Mouse (Mus musculus) kidney, adult 2 months (tissue): ENCODE measurements at regions not wholly inside any gene's neighbourhood (a gene's known extent, or its start where the extent isn't known, plus 50 kb on each side); places are given as distances from the start of the nearest gene placed in this dataset.

Experiments
- DNase-seq: peaks from one replicate; pipeline ENCODE4 v3.0.0; 2021
- H3K27ac ChIP-seq: fragments of 200-500 bp; 2 replicates; pipeline ENCODE4 v1.5.1; 2012; ENCODE audit warnings: low read depth, low read length, control low read depth, inconsistent platforms; ENCODE audit not compliant: insufficient read depth
- H3K27me3 ChIP-seq: fragments of 200-500 bp; replicated peaks from 2 replicates; pipeline ENCODE4 v1.6.1; 2012; ENCODE audit warnings: mild to moderate bottlenecking, moderate library complexity, low read length, inconsistent platforms; ENCODE audit not compliant: control insufficient read depth, insufficient read depth
- H3K36me3 ChIP-seq: fragments of 200-500 bp; 2 replicates; pipeline ENCODE4 v1.6.1; 2012; ENCODE audit warnings: mild to moderate bottlenecking, moderate library complexity, low read length, inconsistent platforms; ENCODE audit not compliant: control insufficient read depth, insufficient read depth
- H3K4me1 ChIP-seq: fragments of 200-500 bp; 2 replicates; pipeline ENCODE4 v1.6.1; 2011; ENCODE audit warnings: low read length; ENCODE audit not compliant: control insufficient read depth, insufficient read depth
- H3K4me3 ChIP-seq: fragments of 200-500 bp; 2 replicates; pipeline ENCODE4 v1.5.1; 2011; ENCODE audit warnings: mild to moderate bottlenecking, low read depth, low read length, control low read depth; ENCODE audit not compliant: insufficient read depth
- CTCF ChIP-seq: fragments of 200-500 bp; conservative IDR thresholded peaks from 2 replicates; pipeline ENCODE4 v1.5.1; 2011; ENCODE audit warnings: low read depth, mild to moderate bottlenecking, control low read depth, low read length, moderate library complexity, mixed read lengths; ENCODE audit not compliant: insufficient read depth, insufficient read length
- POLR2A ChIP-seq: fragments of 200-500 bp; IDR thresholded peaks from one replicate; pipeline ENCODE4 v1.6.1; 2011; ENCODE audit warnings: low read depth, low read length, control low read depth
- WGBS: fragments of 180-500 bp; shearing (Covaris S2); methylation state at CpG from one replicate; pipeline ENCODE4 v1.1.7; 2018; 5-methylcytosine and 5-hydroxymethylcytosine counted together

DNA sequence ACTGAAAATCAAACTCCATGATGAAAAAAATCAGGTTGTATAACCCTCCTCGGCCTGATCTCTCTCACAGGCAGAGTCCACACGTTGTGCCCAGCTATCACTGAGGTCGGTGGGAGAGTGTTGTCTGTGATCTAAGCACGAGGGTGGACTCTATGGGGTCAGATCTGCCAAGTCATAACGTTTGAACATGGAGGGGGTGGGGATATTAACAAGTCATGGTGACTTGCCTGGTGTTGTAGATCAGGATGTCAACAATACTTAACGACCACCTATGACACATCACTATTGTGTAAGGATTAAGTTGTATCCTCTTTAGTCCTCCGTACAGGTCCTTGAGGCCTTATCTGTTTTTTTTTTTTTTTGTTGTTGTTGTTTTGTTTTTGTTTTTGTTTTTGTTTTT lies 74.8 kb downstream of the Gm5426 start:
- no peak overlapping the region for H3K27ac ChIP-seq
- TF ChIP-seq CTCF = no peak
- TF ChIP-seq POLR2A = no peak
- WGBS = 81% methylated on average over 7 of the region's 7 CpGs
- no peaks in the 10 kb centered on the region for H3K36me3 ChIP-seq
- H3K27me3 ChIP-seq = no peaks in the 10 kb centered on the region
- H3K4me3 ChIP-seq = no peak overlapping the region
- peaks cover 2% of the 10 kb centered on the region; the same call in 1 of the 2 replicates for H3K4me1 ChIP-seq
- DNase-seq = no peak

GRCm38 (mm10) chr10:96213876-96214275 lies 77.5 kb downstream of the Gm5426 start:
- DNase-seq = peak; percentile 95
- under 1% methylated on average over 10 of the region's 10 CpGs for WGBS
- H3K36me3 ChIP-seq = no peaks in the 10 kb centered on the region
- no peaks in the 10 kb centered on the region for H3K27me3 ChIP-seq
- TF ChIP-seq CTCF = peak; percentile 78
- TF ChIP-seq POLR2A = no peak
- H3K4me3 ChIP-seq = no peak overlapping the region
- 0 out of 2 replicates have a peak overlapping the region, but pooled peaks have one; percentile 12 for H3K27ac ChIP-seq
- H3K4me1 ChIP-seq = peaks cover 2% of the 10 kb centered on the region; the same call in 1 of the 2 replicates

- H3K27me3 ChIP-seq = no peaks in the 10 kb centered on the region
- H3K36me3 ChIP-seq = no peaks in the 10 kb centered on the region
- TF ChIP-seq CTCF = no peak
- TF ChIP-seq POLR2A = no peak
- DNase-seq = no peak
- 0 out of 2 replicates have a peak overlapping the region, but pooled peaks have one; percentile 12 for H3K27ac ChIP-seq
- peaks cover 2% of the 10 kb centered on the region; the same call in 1 of the 2 replicates for H3K4me1 ChIP-seq
- WGBS = 48% methylated on average over 7 of the region's 7 CpGs
- H3K4me3 ChIP-seq = no peak overlapping the region
These were observed 77.9 kb downstream of the Gm5426 start for GRCm38 (mm10) chr10:96214285-96214684.

DNA sequence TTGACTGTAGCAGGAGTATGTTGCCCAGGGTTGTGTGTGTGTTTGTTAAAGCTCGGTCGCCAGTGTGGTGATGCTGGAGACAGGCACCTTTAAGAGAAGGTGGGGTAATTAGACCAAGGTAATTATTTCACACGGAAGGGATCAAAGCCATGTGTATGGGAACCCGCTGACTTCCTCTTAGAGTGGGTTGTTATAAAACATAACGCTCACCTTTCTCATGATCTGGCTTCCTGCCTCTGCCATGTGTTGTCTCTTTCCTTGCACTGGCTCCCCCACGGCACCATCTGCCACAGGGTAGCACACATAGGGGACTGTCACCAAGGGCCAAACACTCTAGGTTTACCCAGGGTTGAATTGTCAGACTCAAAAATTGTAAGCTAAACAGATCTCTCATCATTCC lies 78.5 kb downstream of the Gm5426 start:
- Histone ChIP-seq H3K36me3 (no peaks in the 10 kb centered on the region), H3K27ac (no peak overlapping the region), H3K4me1 (peaks cover 2% of the 10 kb centered on the region; the same call in 1 of the 2 replicates), H3K4me3 (no peak overlapping the region), H3K27me3 (no peaks in the 10 kb centered on the region)
- WGBS = 75% methylated on average over 6 of the region's 6 CpGs
- no peak for DNase-seq
- TF ChIP-seq POLR2A (no peak), CTCF (no peak)

DNA sequence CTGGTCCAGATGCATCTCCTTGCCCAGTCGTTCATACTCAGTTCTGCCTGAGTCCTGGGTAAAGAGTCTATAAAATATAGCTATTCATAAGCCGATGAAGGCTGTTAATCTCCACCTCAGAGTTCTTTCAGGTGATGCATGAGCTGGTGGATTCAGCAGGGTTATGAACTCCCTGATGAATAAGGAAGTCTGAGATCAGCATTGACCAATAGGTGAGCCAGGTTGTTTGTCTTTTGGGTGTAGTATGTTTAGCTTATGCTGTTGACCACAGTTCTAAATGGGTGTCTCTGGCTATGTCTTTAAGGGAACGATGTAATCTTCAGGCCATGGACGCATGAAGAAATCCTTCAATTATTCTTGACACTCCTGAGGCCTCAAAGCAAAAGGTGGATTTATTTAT lies 84.3 kb downstream of the Gm5426 start:
- H3K36me3 ChIP-seq = no peaks in the 10 kb centered on the region
- WGBS = 91% methylated on average over 4 of the region's 4 CpGs
- no peak for TF ChIP-seq POLR2A
- no peak for TF ChIP-seq CTCF
- DNase-seq = no peak
- H3K27ac ChIP-seq = no peak overlapping the region
- H3K4me3 ChIP-seq = no peak overlapping the region
- H3K27me3 ChIP-seq = no peaks in the 10 kb centered on the region
- H3K4me1 ChIP-seq = no peaks in the 10 kb centered on the region

DNA sequence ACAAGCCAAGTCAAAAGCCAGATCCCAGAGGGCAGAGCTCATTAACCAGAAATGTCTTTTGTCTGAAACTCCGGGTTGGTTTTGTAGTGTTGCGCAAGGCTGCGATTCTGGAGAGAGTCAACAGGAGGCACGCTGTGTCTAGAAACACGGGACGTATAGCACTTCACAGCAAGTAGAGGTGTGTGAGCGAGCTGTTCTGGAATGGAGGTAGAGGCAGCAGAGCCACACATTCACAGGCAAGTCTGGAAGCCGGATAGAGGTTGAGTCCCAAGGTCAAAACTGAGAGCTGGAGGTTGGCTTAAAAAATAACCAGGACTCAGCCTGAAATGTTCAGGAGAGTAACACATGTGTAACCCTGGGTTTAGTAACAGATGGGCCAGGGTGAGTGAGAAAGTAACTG lies 94.0 kb downstream of the Gm5426 start:
- H3K27ac ChIP-seq = no peak overlapping the region
- no peak overlapping the region for H3K4me3 ChIP-seq
- peaks cover 13% of the 10 kb centered on the region; the same call in 1 of the 2 replicates for H3K4me1 ChIP-seq
- no peaks in the 10 kb centered on the region for H3K27me3 ChIP-seq
- no peaks in the 10 kb centered on the region for H3K36me3 ChIP-seq
- TF ChIP-seq CTCF (peak; percentile 61), POLR2A (no peak)
- 62% methylated on average over 8 of the region's 8 CpGs for WGBS
- DNase-seq = peak; percentile 86

DNA sequence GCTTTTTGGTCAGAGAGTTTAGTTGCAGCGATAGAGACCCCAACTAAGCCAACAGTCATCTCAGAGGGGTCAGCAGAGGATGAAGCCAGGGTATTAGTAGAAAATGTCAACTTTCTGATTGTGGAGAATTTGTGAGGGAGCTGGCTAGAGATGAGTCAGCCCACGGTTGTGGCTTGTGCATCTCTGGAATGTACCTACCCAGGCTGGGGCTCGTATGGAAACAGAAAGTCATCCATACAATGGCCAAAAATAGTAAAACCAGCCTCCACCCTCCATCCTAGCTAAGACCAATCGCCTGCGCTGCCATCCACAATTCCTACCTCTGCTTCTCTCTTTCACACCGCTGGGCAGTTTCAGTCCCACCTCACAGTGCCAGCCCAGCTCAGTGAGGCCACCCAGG lies 94.9 kb downstream of the Gm5426 start:
- WGBS = 73% methylated on average over 6 of the region's 6 CpGs
- TF ChIP-seq POLR2A (no peak), CTCF (no peak)
- Histone ChIP-seq H3K36me3 (no peaks in the 10 kb centered on the region), H3K4me3 (no peak overlapping the region), H3K4me1 (peaks cover 13% of the 10 kb centered on the region; the same call in 1 of the 2 replicates), H3K27ac (no peak overlapping the region), H3K27me3 (no peaks in the 10 kb centered on the region)
- DNase-seq = no peak
